Mouse (Mus musculus) splenic B cell, adult 2 months (primary cell): Measurements from ENCODE around the gene Add3.
A peak's percentile ranks its signal among the peaks of the same experiment; 100 is the strongest.

ENCODE experiments used
- DNase-seq: peaks from one replicate; pipeline ENCODE4 v3.0.0-alpha.2; 2011; ENCODE audit warnings: low read depth, low spot score
- H3K27me3 ChIP-seq: 2 replicates; pipeline ENCODE4 v1.6.1; 2012; ENCODE audit warnings: mild to moderate bottlenecking, low read length, moderate library complexity, mixed read lengths; ENCODE audit not compliant: control insufficient read depth, poor library complexity, insufficient read depth, severe bottlenecking
- H3K36me3 ChIP-seq: 2 replicates; pipeline ENCODE4 v1.6.1; 2012; ENCODE audit warnings: mild to moderate bottlenecking, low read length, moderate library complexity, mixed read lengths; ENCODE audit not compliant: control insufficient read depth, poor library complexity, insufficient read depth, severe bottlenecking

Add3 gene

GRCm38 (mm10) chr19:53140044-53140803 lies at the start of gene Add3:
TSS of gene Add3 (plus strand) at chr19:53140443.
- DNase-seq: peak; percentile 39
- H3K27me3 ChIP-seq: no peaks in the 10 kb centered on the region
- no peaks in the 10 kb centered on the region for H3K36me3 ChIP-seq

GRCm38 (mm10) chr19:53090677-53091076 lies 49.6 kb upstream of the Add3 start:
- DNase-seq: no peak

GRCm38 (mm10) chr19:53092251-53092650 lies 48.0 kb upstream of the Add3 start:
- H3K36me3 ChIP-seq: no peaks in the 10 kb centered on the region

More at GRCm38 (mm10) chr19:53090677-53091076, 49.6 kb upstream of the Add3 start:
- no peaks in the 10 kb centered on the region for H3K36me3 ChIP-seq
- H3K27me3 ChIP-seq: peaks cover 3% of the 10 kb centered on the region; the same call in 1 of the 2 replicates

GRCm38 (mm10) chr19:53093294-53093693 lies 46.9 kb upstream of the Add3 start:
- no peaks in the 10 kb centered on the region for H3K36me3 ChIP-seq
- DNase-seq: no peak
- H3K27me3 ChIP-seq: no peaks in the 10 kb centered on the region; the same call in 1 of the 2 replicates

More at GRCm38 (mm10) chr19:53092251-53092650, 48.0 kb upstream of the Add3 start:
- no peaks in the 10 kb centered on the region; the same call in 1 of the 2 replicates for H3K27me3 ChIP-seq
- no peak for DNase-seq

DNA sequence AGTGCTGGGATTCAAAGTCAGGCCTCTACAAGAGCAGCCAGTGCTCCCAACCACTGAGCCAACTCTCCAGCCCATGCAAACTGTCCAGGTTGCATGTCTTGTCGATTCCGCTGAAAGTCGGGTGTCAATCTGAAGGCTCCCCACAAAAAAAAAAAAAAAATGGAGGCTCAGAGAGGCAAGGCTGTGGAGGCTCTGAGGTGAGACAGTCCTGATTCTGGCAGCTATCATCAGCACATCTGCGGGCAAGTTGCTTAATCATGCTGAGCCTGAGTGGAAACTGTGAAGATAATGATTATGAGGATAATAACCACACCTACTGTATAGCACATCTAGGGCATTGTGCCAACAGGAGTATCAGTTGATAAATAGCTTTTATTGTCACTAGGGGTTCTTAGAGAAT lies 45.6 kb upstream of the Add3 start:
- DNase-seq: no peak

GRCm38 (mm10) chr19:53101374-53102300 lies 38.6 kb upstream of the Add3 start:
- DNase-seq: no peak
- no peaks in the 10 kb centered on the region for H3K27me3 ChIP-seq
- no peaks in the 10 kb centered on the region for H3K36me3 ChIP-seq

More for the DNA sequence above, 45.6 kb upstream of the Add3 start:
- H3K36me3 ChIP-seq: no peaks in the 10 kb centered on the region
- H3K27me3 ChIP-seq: no peaks in the 10 kb centered on the region; the same call in 1 of the 2 replicates

DNA sequence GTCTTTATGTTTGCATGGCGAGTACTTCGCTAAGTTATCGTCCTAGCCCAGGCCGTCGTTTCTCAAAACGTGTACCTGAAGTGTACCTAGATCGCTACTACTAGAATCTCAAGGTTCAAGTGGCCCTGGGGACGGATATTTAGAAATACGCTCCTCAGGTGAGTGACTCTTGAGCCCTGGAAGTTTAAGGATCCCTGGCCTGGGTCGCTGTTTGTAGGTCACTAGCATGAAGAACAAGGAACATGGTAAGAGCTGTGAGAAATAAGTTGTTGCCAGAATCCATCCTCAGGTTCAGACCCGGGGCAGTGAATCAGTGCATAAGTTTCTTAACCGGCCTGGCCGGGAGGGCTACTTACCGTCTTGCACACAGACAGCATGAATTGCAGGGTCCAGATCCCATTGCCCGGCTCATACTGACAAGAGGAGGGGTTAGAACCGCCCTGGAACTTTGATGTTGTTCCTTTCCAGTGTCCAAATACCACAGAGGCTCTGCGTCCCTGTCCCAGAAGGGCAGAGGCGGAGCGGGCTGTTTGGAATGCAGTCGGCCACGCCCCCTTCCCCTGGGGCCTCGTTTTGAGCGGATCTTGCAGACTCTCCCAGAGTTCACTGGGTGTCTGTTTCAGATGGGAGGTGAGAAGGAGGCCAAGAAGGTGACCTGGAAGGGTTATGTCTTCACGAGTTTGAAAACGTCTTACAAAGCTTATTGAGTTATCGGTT lies 34.7 kb upstream of the Add3 start:
- Histone ChIP-seq H3K27me3 (no peaks in the 10 kb centered on the region), H3K36me3 (no peaks in the 10 kb centered on the region)
- DNase-seq: no peak

- DNase-seq: peak; percentile 80
- no peaks in the 10 kb centered on the region for H3K36me3 ChIP-seq
- H3K27me3 ChIP-seq: no peaks in the 10 kb centered on the region
Measured at GRCm38 (mm10) chr19:53106952-53107351, 33.3 kb upstream of the Add3 start.

GRCm38 (mm10) chr19:53107361-53108247 lies 32.6 kb upstream of the Add3 start:
- Histone ChIP-seq H3K27me3 (no peaks in the 10 kb centered on the region), H3K36me3 (no peaks in the 10 kb centered on the region)
- DNase-seq: no peak

DNA sequence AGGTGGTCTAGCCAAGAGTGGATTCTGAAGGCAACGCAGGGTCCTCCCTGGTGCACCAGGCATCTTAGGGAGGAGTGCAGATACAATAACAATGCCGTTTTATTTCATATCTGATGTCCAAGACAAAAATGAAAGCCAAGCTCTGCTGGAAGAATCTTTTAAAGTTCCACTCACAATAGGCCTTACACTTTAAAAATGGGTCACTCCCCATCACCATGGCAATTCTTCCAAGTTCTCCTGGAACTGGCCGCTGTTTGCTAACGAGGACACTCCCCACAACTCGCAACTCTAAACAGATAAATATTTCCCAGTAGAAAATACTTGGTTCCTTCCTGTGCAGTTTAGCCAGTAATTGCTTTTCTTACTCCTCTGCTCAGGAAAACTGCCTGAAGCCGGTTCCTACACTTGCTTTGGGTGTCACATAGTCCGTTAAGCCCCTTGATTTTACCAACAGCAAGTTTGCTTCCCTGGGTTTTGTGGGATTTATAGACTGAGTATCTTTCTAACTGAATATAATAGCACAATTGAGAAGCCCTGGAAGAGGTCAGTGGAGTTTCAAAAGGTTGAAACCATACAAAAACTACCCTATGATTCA lies 28.1 kb upstream of the Add3 start:
- H3K27me3 ChIP-seq: no peaks in the 10 kb centered on the region
- H3K36me3 ChIP-seq: no peaks in the 10 kb centered on the region
- DNase-seq: no peak

- no peaks in the 10 kb centered on the region for H3K27me3 ChIP-seq
- H3K36me3 ChIP-seq: no peaks in the 10 kb centered on the region
- peak; percentile 77 for DNase-seq
Measured at GRCm38 (mm10) chr19:53119255-53119795, 20.9 kb upstream of the Add3 start.

DNA sequence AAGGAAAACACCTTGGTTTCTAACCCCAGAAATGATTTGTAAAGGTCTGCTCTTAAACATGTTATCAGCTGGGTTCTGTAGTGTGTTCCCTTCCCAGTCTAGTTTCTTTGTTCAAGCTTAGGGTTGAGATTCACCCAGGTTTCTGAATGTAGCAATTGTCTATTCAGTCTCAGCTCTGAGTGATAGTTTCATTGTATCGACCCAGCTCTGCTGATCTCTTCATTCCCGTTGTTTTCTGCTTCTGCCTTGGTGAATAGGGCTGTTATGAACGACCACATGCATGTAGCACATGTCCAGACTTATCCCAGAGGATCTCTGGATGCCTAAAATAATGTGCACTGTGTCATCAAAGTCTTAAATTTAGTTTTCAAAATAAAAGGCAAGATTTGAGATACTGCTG lies 19.8 kb upstream of the Add3 start:
- Histone ChIP-seq H3K27me3 (no peaks in the 10 kb centered on the region), H3K36me3 (no peaks in the 10 kb centered on the region)
- no peak for DNase-seq

DNA sequence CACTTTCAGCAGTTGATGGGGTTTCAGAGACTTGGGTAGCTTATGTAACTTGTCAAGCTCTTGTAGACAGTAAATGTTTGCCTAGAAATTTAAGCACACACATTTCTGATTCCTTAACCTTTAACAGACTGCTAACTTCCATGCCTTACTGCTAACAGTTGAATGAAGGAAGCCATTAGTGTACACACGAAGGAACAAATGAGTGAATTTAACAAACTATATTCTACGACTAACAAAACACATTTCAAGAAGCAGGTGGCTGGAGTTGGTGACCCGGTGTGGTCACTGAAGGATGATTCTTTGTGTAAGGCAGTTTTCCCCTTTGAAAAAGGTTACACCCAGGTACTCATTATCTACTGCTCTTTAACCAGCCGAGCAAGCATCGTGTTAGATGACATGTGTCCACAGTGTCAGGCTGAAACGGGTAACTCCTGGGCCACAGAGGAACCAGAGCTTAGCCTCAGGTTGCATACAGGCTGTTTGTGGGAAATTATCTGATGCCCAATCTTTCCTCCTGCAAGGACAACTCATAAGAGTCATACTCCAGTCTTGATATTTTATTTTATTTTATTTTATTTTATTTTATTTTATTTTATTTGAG lies 17.5 kb upstream of the Add3 start:
- Histone ChIP-seq H3K36me3 (no peaks in the 10 kb centered on the region), H3K27me3 (no peaks in the 10 kb centered on the region)
- DNase-seq: no peak
